Mouse (Mus musculus) ES-E14 (cell line): ENCODE data around the gene Fam114a2.

ENCODE experiments used
- CHD2 ChIP-seq: IDR thresholded peaks from 2 replicates; pipeline ENCODE4 v1.6.1; 2014; ENCODE audit warnings: mild to moderate bottlenecking, low read depth, low read length, inconsistent platforms
- MAFK ChIP-seq: IDR thresholded peaks from 2 replicates; pipeline ENCODE4 v1.6.1; 2014; ENCODE audit warnings: mild to moderate bottlenecking, low read depth, low read length, inconsistent platforms; ENCODE audit not compliant: insufficient read depth
- ZNF384 ChIP-seq: IDR thresholded peaks from 2 replicates; pipeline ENCODE4 v1.6.1; 2012; ENCODE audit warnings: low read depth, low read length, inconsistent platforms

DNA sequence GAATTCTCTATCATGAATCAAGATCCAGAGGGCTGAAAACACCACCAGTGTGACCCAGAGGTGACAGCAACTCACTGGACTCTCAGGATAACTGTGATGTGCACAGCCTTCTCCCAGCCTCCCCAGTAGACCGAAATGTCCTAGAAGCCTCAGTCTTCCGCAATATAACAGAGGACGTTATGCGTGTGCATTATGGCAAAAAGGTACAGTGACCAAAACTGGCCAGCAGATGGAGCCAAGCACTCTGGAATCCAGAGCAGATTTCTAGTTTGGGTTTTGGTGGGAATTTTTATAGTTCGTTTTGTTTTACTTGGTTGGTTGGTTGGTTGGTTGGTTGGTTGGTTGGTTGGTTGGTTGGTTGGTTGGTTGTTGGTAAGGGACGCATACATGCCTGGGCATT, 43.3 kb downstream of the Fam114a2 start:
- TF ChIP-seq MAFK (no peak), ZNF384 (no peak), CHD2 (no peak)
